Mouse (Mus musculus) lung, embryonic 15.5 days (tissue): ENCODE measurements around the gene Olfr958. TPM values are rescaled to one million over a fixed set of nuclear protein-coding genes. Genes with fewer than 3 reads are reported as not detected.

Experiments
- ATAC-seq: fragments of 200-750 bp; cut with Nextera tagmentation; 2 replicates; pipeline ENCODE4 v1.8.0; 2017; ENCODE audit warnings: moderate number of reproducible peaks, borderline replicate concordance; ENCODE audit not compliant: low FRiP score, low TSS enrichment; ENCODE audit errors: extremely low read depth
- H3K27ac ChIP-seq: fragments of 300-500 bp; sonication (generic); 2 replicates; pipeline ENCODE4 v1.5.1; 2015; ENCODE audit warnings: moderate library complexity, mild to moderate bottlenecking, inconsistent platforms
- H3K27me3 ChIP-seq: fragments of 300-500 bp; sonication (generic); 2 replicates; pipeline ENCODE4 v1.6.1; 2015; ENCODE audit warnings: inconsistent platforms
- H3K36me3 ChIP-seq: fragments of 300-500 bp; sonication (generic); 2 replicates; pipeline ENCODE4 v1.6.1; 2015; ENCODE audit warnings: inconsistent platforms
- H3K4me1 ChIP-seq: fragments of 300-500 bp; sonication (generic); 2 replicates; pipeline ENCODE4 v1.6.1; 2015; ENCODE audit warnings: inconsistent platforms
- H3K4me2 ChIP-seq: fragments of 300-500 bp; sonication (generic); 2 replicates; pipeline ENCODE4 v1.6.1; 2015; ENCODE audit warnings: inconsistent platforms, mild to moderate bottlenecking, moderate library complexity
- H3K4me3 ChIP-seq: fragments of 300-500 bp; sonication (generic); 2 replicates; pipeline ENCODE4 v1.5.1; 2015; ENCODE audit warnings: mild to moderate bottlenecking, inconsistent platforms
- H3K9ac ChIP-seq: fragments of 300-500 bp; sonication (generic); 2 replicates; pipeline ENCODE4 v1.6.1; 2015; ENCODE audit warnings: inconsistent platforms
- H3K9me3 ChIP-seq: fragments of 300-500 bp; sonication (generic); 2 replicates; pipeline ENCODE4 v1.6.1; 2016; ENCODE audit warnings: inconsistent platforms
- WGBS: fragments of 180-500 bp; shearing (Covaris S2); methylation state at CpG from one replicate; pipeline ENCODE4 v1.1.7; 2015; 5-methylcytosine and 5-hydroxymethylcytosine counted together
- polyA plus RNA-seq: library from polyadenylated mRNA; unstranded; fragments of >200 nt; fragmentation: Nextera tagmentation; extraction: Ambion mirVana; gene quantifications from 2 replicates; pipeline ENCODE4 v1.2.1, GENCODE M21; 2015

The Olfr958 gene
- polyA plus RNA-seq, 1 experiment from 2014 or later = not detected

DNA sequence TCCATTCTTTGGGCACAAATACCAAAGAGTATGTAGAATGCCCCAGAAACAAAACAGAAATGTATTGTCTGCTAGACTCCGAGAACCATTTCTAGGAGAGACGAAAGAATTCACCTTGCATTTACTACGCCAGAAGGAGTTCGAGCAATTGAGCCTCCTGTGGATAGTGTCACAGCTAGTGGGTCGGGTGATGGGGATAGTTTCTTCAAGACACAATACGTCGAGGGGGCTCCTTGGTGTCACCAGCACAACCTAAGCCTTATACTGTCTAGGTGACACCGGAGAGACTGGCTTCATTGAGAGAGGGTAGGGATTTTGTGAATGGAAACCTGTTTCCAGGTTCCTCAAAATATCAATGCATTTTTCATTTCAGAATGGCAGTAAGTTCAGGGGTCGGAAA lies 44.4 kb downstream of the Olfr958 start:
- ATAC-seq = no peak
- H3K9ac ChIP-seq = no peak overlapping the region
- no peaks in the 10 kb centered on the region for H3K27me3 ChIP-seq
- H3K4me2 ChIP-seq = no peak overlapping the region
- no peak overlapping the region for H3K27ac ChIP-seq
- H3K4me1 ChIP-seq = no peaks in the 10 kb centered on the region
- H3K9me3 ChIP-seq = no peaks in the 10 kb centered on the region
- H3K36me3 ChIP-seq = no peaks in the 10 kb centered on the region
- no peak overlapping the region for H3K4me3 ChIP-seq
- WGBS = 83% methylated on average over 9 of the region's 9 CpGs

DNA sequence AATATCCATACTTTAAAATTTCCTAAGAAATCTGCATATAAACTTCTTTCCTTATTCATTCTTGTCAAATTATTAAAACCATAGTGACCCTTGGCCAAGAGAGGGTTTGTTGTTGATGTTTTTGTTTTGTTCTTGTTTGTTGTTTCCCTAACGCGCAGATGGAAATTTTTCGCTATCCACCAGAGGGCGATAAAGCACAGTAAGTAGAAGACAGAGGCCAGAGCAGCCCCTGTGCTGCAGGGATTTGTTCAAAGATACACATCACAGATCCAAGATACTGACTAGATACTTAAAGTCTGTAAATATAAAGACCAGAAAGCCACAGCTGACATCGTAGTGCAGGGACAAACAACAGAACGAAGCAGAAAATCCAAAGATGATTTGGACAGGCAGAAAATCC lies 44.9 kb downstream of the Olfr958 start:
- H3K27me3 ChIP-seq = no peaks in the 10 kb centered on the region
- no peak overlapping the region for H3K4me2 ChIP-seq
- no peaks in the 10 kb centered on the region for H3K9me3 ChIP-seq
- H3K4me3 ChIP-seq = no peak overlapping the region
- H3K36me3 ChIP-seq = no peaks in the 10 kb centered on the region
- H3K27ac ChIP-seq = no peak overlapping the region
- 7% methylated on average over 6 of the region's 6 CpGs for WGBS
- no peaks in the 10 kb centered on the region for H3K4me1 ChIP-seq
- no peak for ATAC-seq
- H3K9ac ChIP-seq = no peak overlapping the region

Other genes with a start within 250 kb of the Olfr958 start
- not detected in 2 replicates for gene Olfr948, start 228.0 kb downstream of the Olfr958 start, polyA plus RNA-seq
- not detected in 2 replicates for gene Olfr951, start 166.6 kb downstream of the Olfr958 start, polyA plus RNA-seq
- gene Olfr952, start 126.9 kb downstream of the Olfr958 start, polyA plus RNA-seq = not detected in 2 replicates
- not detected in 2 replicates for gene Olfr954, start 97.4 kb downstream of the Olfr958 start, polyA plus RNA-seq
- gene Olfr955, start 82.1 kb downstream of the Olfr958 start, polyA plus RNA-seq = not detected in 2 replicates
- gene Olfr44, start 60.1 kb downstream of the Olfr958 start, polyA plus RNA-seq = not detected in 2 replicates
- gene Olfr957, start 38.2 kb downstream of the Olfr958 start, polyA plus RNA-seq = not detected in 2 replicates
- not detected in 2 replicates for gene Olfr959, start 21.5 kb upstream of the Olfr958 start, polyA plus RNA-seq
- gene AW551984, start 50.3 kb upstream of the Olfr958 start, polyA plus RNA-seq = 8.2 and 10.0 TPM in 2 replicates
- gene Olfr148, start 56.6 kb upstream of the Olfr958 start, polyA plus RNA-seq = not detected in 2 replicates
- gene Olfr960, start 67.3 kb upstream of the Olfr958 start, polyA plus RNA-seq = not detected in 2 replicates
- gene Olfr961, start 91.0 kb upstream of the Olfr958 start, polyA plus RNA-seq = not detected in 2 replicates
- gene Olfr963, start 113.2 kb upstream of the Olfr958 start, polyA plus RNA-seq = not detected in 2 replicates
- not detected in 2 replicates for gene Olfr149, start 153.1 kb upstream of the Olfr958 start, polyA plus RNA-seq
- not detected in 2 replicates for gene Olfr965, start 157.3 kb upstream of the Olfr958 start, polyA plus RNA-seq
- gene Olfr150, start 176.9 kb upstream of the Olfr958 start, polyA plus RNA-seq = not detected in 2 replicates
- gene Olfr967, start 192.2 kb upstream of the Olfr958 start, polyA plus RNA-seq = not detected in 2 replicates
- gene Olfr968, start 229.2 kb upstream of the Olfr958 start, polyA plus RNA-seq = not detected in 2 replicates
- not detected in 2 replicates for gene Olfr969, start 236.9 kb upstream of the Olfr958 start, polyA plus RNA-seq